Mouse (Mus musculus) embryo, embryonic 11 days (tissue): ENCODE data around the gene Gad2.
A peak's percentile ranks its signal among the peaks of the same experiment; 100 is the strongest.

Experiments used
- DNase-seq: peaks from one replicate; pipeline ENCODE4 v3.0.0-alpha.2; 2015

Gene Gad2

DNA sequence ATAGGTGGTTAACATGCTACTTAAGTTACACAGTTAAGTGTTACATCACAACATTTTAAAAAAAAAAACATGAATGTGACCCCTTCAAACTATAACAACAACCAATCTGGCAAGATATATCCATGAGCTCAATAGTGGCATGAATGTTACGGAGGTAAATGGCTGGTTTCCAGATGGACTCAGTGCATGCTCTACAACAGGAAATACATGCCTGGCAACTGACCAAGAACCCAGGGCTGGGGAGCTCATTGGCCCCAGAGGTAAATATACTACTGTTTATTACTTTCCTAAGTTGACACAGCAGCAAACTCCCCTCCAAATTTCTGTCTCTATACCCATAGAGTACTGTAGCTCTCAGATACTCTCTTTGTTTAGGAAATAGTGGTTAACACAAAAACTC is 26.4 kb downstream of the Gad2 start:
- DNase-seq, result no peak

DNA sequence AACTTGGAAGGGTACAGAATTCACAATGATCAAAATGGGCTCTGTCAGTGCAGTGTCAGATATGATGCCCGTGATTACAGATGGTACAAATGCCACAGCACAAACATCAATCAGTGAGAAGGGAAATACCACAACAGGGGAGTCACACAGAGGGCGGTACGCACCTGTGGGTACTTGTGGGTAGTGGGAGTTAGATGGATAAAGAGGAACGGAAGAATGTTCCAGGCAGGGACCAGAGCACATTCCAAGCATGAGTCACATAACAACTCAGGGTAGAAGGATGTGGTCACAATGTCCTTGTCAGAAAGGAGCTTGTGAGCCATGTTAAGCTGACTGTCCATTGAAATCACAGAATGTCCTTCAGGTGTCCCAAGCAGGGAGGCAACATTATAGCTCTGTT is 29.8 kb downstream of the Gad2 start:
- no peak for DNase-seq

- DNase-seq, result no peak
These were observed 41.7 kb downstream of the Gad2 start for GRCm38 (mm10) chr2:22663731-22664130.

DNA sequence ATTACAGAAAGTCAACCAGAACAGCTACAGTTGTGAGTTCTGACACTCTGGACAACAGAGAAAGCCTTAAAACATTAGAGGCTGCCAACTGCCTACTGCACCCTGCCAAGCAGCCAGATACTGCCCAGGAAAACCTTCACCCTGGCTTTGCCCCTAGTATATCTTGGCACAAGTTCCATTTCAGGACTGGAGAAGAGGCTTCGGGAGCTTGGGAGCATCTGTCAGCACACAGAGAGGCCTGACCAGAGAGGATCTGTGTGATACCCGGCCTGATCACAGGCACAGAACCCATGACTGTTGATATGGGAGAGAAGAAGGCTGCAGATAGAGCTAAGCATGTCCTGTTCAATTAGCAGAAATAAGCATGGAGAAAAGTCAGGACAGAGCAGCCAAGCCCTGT is 48.4 kb downstream of the Gad2 start:
- DNase-seq, result no peak

- DNase-seq, result no peak
These were observed 49.3 kb downstream of the Gad2 start for GRCm38 (mm10) chr2:22671348-22671747.

GRCm38 (mm10) chr2:22677066-22677465 is 55.1 kb downstream of the Gad2 start:
- peak; percentile 6 for DNase-seq

DNA sequence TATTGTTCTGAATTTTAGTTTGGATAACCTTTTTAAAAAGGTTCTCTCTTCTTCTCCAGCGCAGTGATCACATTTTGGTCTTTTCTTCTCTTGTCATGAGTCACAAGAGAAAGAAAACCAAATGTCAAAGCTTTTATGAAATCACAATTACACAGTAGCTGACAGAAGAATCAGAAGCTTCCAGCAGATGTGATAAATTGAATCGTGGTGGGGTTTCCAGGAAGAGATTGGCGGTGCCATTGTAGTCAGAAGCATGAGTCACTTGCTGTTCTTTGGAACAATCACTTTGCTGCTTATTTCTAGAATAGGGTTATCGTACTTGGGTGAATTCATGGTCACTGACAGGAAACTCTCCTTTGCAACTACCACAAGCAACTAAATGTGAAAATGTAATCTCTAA is 57.9 kb downstream of the Gad2 start:
- no peak for DNase-seq

- DNase-seq, result no peak
These were observed 68.0 kb downstream of the Gad2 start for GRCm38 (mm10) chr2:22689969-22690368.

- peak; percentile 56 for DNase-seq
These were observed 83.0 kb downstream of the Gad2 start for GRCm38 (mm10) chr2:22704780-22705727.

GRCm38 (mm10) chr2:22706233-22706632 is 84.2 kb downstream of the Gad2 start:
- DNase-seq, result no peak

GRCm38 (mm10) chr2:22721522-22722470 is 99.8 kb downstream of the Gad2 start:
- peak; percentile 82 for DNase-seq

DNA sequence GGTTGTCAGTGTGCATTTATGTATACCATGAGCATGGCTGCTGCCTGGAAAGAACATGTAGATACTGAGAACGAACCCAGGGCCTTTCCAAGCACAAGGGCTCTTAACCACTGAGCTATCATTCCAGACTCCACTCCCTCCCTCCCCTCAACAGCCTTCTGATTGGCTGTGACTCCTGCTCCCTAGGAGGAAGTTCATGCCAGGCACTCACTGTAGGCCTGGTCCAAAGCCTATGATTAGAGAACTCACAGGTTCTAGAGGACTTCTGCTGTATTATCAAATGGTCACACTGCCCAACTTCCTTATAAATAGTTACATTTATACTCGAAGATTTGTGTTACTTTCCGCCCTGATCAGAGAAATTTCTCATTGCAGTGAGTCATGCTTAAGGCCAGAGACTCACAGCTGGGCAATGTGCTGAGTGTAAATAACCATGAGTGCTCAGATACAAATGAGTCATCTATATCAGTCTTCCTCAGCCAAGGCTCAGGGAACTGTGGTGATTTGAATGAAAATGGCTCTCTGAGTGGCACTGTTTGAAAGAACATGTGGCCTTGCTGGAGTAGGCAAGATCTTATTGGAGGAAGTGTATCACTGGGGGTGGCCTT is 102.0 kb downstream of the Gad2 start:
- DNase-seq, result no peak

DNA sequence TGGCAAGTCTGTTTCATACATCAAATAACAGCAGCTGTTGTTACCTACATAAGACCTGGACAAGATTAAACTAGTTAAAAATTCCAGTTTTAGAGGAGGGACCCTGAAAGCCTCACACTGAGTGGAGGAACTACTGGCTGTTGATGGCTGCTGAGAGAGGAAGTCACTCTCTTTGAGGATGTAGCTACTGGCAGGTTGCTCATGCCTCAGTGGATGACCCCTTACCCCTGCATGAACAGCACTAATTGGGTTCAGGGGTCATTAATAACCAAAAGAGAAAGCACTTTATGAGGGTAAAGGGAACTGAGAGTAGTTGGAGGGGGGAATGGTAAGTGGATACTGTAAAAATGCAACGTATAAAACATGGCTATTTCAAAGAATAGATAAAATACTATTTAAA is 105.1 kb downstream of the Gad2 start:
- DNase-seq, result no peak

GRCm38 (mm10) chr2:22736134-22736533 is 114.1 kb downstream of the Gad2 start:
- no peak for DNase-seq

DNA sequence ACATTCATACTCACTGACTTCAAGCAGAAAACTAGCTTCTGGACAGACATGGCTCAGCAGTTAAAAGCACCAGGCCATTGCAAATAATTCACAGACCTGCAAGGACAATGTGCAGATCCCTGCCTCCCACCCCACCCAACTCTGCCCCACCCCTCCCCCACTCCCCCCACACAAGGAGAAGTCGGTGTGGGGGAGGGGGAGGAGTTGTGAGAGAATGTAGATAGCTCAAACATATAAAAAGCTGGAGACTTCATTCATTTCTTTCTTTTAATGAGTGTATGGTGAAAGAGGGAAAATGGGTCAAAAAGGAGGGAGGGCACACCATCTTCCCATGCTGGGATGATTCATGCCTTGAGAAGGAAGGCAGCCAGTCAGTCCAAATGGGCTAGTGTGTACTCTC is 117.4 kb downstream of the Gad2 start:
- DNase-seq, result peak; percentile 24

DNA sequence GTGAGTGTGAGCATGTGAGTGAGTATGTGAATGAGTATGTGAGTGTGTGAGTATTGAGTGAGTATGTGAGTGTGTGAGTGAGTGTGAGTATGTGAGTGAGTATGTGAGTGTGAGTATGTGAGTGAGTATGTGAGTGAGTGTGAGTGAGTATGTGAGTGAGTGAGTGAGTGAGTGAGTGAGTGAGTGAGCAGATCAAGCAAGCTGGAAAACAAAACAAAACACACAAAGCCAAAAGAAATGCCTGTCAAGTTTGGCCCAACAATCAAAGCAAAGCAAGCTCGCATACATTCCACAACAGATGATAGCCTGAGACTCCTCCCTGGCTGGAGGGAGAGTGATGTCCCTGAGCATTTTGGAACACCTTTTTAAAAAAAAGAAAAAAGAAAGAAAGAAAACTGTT is 118.4 kb downstream of the Gad2 start:
- DNase-seq, result no peak

GRCm38 (mm10) chr2:22741222-22741621 is 119.2 kb downstream of the Gad2 start:
- DNase-seq, result no peak
